8 mouse cellular contexts compared by ENCODE assay signal in the genomic region with DNA sequence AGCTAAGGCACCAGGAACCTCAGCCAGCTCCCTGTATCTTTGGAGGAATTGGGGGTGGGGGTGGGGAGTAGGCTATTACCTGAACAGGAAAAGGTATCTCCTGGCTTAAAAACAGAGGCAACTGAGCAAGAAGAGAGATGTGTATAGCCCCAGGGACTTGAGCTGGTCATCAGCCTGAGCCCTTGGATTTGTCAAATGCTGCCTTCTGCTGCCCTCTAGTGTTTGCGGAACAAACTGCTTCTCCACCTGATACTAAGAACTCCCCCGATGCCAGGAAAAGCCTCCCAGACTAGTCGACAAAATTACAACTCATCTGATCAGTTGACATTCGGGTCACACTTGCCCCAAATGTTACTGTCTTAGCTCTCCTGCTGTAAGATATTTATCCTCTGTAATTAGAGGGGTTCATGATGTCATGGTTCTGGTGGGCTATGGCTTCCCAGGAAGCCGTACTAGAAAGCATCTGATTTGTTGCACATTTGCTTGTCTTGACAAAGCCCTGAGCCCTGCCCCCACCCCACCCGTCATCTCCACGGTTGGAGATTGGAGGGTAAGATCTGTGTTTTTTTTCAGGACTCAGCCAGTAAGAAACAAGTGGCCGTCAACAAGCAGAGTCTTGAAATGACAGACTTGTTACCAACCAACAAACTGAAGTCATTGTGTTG. TPM values are rescaled to one million over a fixed set of nuclear protein-coding genes. Genes with fewer than 3 reads are reported as not detected.
DNase-seq lines count a peak whose midpoint lies in the region; ATAC-seq lines count a peak whose summit lies in the region.

No protein-coding gene starts in this region.

- no peak overlapping the region for H3K27ac ChIP-seq in hindbrain, embryonic 15.5 days (replicated peaks)

- no peaks in the 10 kb centered on the region for H3K27me3 ChIP-seq in hindbrain, embryonic 15.5 days

- ATAC-seq in hindbrain, embryonic 15.5 days (ENCODE audit: low FRiP score, low read depth) = peak; percentile 76

- H3K9me3 ChIP-seq in hindbrain, embryonic 15.5 days = no peaks in the 10 kb centered on the region

- peaks cover 5% of the 10 kb centered on the region; the same call in 1 of the 2 replicates for H3K4me1 ChIP-seq in hindbrain, embryonic 15.5 days (replicated peaks)

- no peak overlapping the region for H3K9ac ChIP-seq in hindbrain, embryonic 15.5 days

- H3K4me3 ChIP-seq in hindbrain, embryonic 15.5 days = no peak overlapping the region

- peak; percentile 39 for DNase-seq in T-cell, adult 2 months (ENCODE audit: low spot score)
- DNase-seq in cerebellum, postnatal 25 days = peak; percentile 79 to 89
- DNase-seq in frontal cortex, postnatal 36 days (ENCODE audit: low spot score in 2 of 2) = peak; percentile 83 to 90
- peak; percentile 76 to 82 for DNase-seq in layer of hippocampus, postnatal 36 days
- DNase-seq in lung, postnatal 36 days = peak; percentile 87
- peak; percentile 77 for DNase-seq in right cerebral cortex, adult 18-20 months
- peak; percentile 83 for DNase-seq in urinary bladder, postnatal 14 days (ENCODE audit: low spot score)

- H3K36me3 ChIP-seq in hindbrain, embryonic 15.5 days = no peaks in the 10 kb centered on the region

- peak overlapping the region; percentile 37 for H3K4me2 ChIP-seq in hindbrain, embryonic 15.5 days

- WGBS in hindbrain, embryonic 15.5 days = 17% methylated on average over 8 of the region's 8 CpGs

RNA-seq across cellular contexts. Expression of gene Tfam, which starts 19.7 kb away (rescaled TPM):
- 40.2 and 50.1 TPM in 2 replicates for polyA plus RNA-seq in hindbrain, embryonic 15.5 days (2015; fragmentation: Nextera tagmentation; extraction: Ambion mirVana)
- 10 to 100 TPM; 39.4 to 45.7 TPM for total RNA-seq in layer of hippocampus, postnatal 36 days (2021)

RNA-seq across cellular contexts. Expression of gene Bicc1, which starts 58.9 kb away (rescaled TPM):
- 6.5 and 6.6 TPM in 2 replicates for polyA plus RNA-seq in hindbrain, embryonic 15.5 days (2015; fragmentation: Nextera tagmentation; extraction: Ambion mirVana)
- total RNA-seq in layer of hippocampus, postnatal 36 days (2021) = 1 to 10 TPM; 3.2 to 4.2 TPM
